Mouse (Mus musculus) myocyte (in vitro differentiated cells): Measurements from ENCODE around the gene Zfp637. TPM values are rescaled to one million over a fixed set of nuclear protein-coding genes. Genes with fewer than 3 reads are reported as not detected.
A peak's percentile ranks its signal among the peaks of the same experiment; 100 is the strongest.
"Not testable (repeated sequence)": the region's sequence is repeated elsewhere in the genome, so short reads cannot be mapped to it uniquely, and the experiment has no call there.

Experiments used
- H3K27me3 ChIP-seq: one replicate; pipeline ENCODE4 v1.6.1; 2011; ENCODE audit not compliant: control insufficient read depth, insufficient read depth, insufficient read length
- H3K36me3 ChIP-seq: one replicate; pipeline ENCODE4 v1.6.1; 2011; ENCODE audit not compliant: control insufficient read depth, insufficient read depth
- H3K4me2 ChIP-seq: one replicate; pipeline ENCODE4 v1.6.1; 2011; ENCODE audit warnings: low read depth, control low read depth
- H3K4me3 ChIP-seq: one replicate; pipeline ENCODE4 v1.5.1; 2011; ENCODE audit warnings: mild to moderate bottlenecking, control low read depth, moderate library complexity
- H3K79me2 ChIP-seq: one replicate; pipeline ENCODE4 v1.6.1; 2011; ENCODE audit not compliant: control insufficient read depth, insufficient read depth
- H3ac ChIP-seq: one replicate; pipeline ENCODE4 v1.6.1; 2011; ENCODE audit not compliant: control insufficient read depth, insufficient read length
- CEBPB ChIP-seq: IDR thresholded peaks from 2 replicates; pipeline ENCODE4 v1.6.1; 2011; ENCODE audit warnings: mild to moderate bottlenecking, moderate library complexity; ENCODE audit not compliant: poor library complexity, insufficient read depth, severe bottlenecking
- E2F4 ChIP-seq: IDR thresholded peaks from one replicate; pipeline ENCODE4 v1.6.1; 2011; ENCODE audit warnings: mild to moderate bottlenecking, control low read depth, moderate library complexity; ENCODE audit not compliant: insufficient read depth
- MAX ChIP-seq: IDR thresholded peaks from one replicate; pipeline ENCODE4 v1.6.1; 2011; ENCODE audit warnings: low read depth, mild to moderate bottlenecking, control low read depth
- MYOD1 ChIP-seq, 3 experiments: IDR thresholded peaks; one replicate each; pipeline ENCODE4 v1.6.1; 2011; ENCODE audit warnings: control low read depth in 2 of 3, low read depth in 2 of 3, mild to moderate bottlenecking in 2 of 3, moderate library complexity in 1 of 3; ENCODE audit not compliant: insufficient read length in 2 of 3, control insufficient read depth in 1 of 3
- MYOG ChIP-seq, 3 experiments: IDR thresholded peaks; one replicate each; pipeline ENCODE4 v1.6.1; 2011; ENCODE audit warnings: control low read depth in 2 of 3, low read depth in 2 of 3, mild to moderate bottlenecking in 2 of 3; ENCODE audit not compliant: insufficient read length in 2 of 3, control insufficient read depth in 1 of 3, insufficient read depth in 1 of 3
- POLR2A ChIP-seq: IDR thresholded peaks from one replicate; pipeline ENCODE4 v1.6.1; 2011; ENCODE audit warnings: low read depth, mild to moderate bottlenecking, control low read depth, moderate library complexity; ENCODE audit not compliant: insufficient read length
- POLR2AphosphoS2 ChIP-seq: IDR thresholded peaks from one replicate; pipeline ENCODE4 v1.6.1; 2011; ENCODE audit warnings: low read depth, control low read depth; ENCODE audit not compliant: insufficient read length
- REST ChIP-seq: IDR thresholded peaks from one replicate; pipeline ENCODE4 v1.6.1; 2011; ENCODE audit warnings: mild to moderate bottlenecking, control low read depth, moderate library complexity; ENCODE audit not compliant: insufficient read depth, insufficient read length
- SRF ChIP-seq: IDR thresholded peaks from one replicate; pipeline ENCODE4 v1.6.1; 2011; ENCODE audit warnings: low read depth; ENCODE audit not compliant: control insufficient read depth, insufficient read length
- TCF12 ChIP-seq: IDR thresholded peaks from one replicate; pipeline ENCODE4 v1.6.1; 2011; ENCODE audit warnings: mild to moderate bottlenecking, control low read depth; ENCODE audit not compliant: poor library complexity, insufficient read depth, severe bottlenecking
- TCF3 ChIP-seq: IDR thresholded peaks from one replicate; pipeline ENCODE4 v1.6.1; 2011; ENCODE audit warnings: low read depth, control low read depth; ENCODE audit not compliant: insufficient read length
- USF1 ChIP-seq: IDR thresholded peaks from one replicate; pipeline ENCODE4 v1.6.1; 2011; ENCODE audit warnings: low read depth, mild to moderate bottlenecking, control low read depth, moderate library complexity
- polyA plus RNA-seq: library from polyadenylated mRNA; unstranded; fragments of >200 nt; fragmentation: generic; extraction: Trizol; gene quantifications from one replicate; pipeline ENCODE4 v1.2.1, GENCODE M21; 2012; ENCODE audit warnings: missing spikeins

The Zfp637 gene
- polyA plus RNA-seq, 1 experiment: 58.3 TPM

GRCm38 (mm10) chr6:117863751-117864150 is 22.8 kb downstream of the Zfp637 start:
- Histone ChIP-seq H3K4me2 (peak overlapping the region; percentile 88), H3K4me3 (peak overlapping the region; percentile 41), H3K36me3 (no peaks in the 10 kb centered on the region), H3K27me3 (no peaks in the 10 kb centered on the region), H3ac (no peak overlapping the region), H3K79me2 (no peaks in the 10 kb centered on the region)
- TF ChIP-seq MYOD1 (IDR thresholded peaks at IDR 0.05; ENCODE audit: control insufficient read depth in 1 of 3, insufficient read length in 2 of 3, low read depth in 2 of 3) (no peak), E2F4 (no peak), TCF12 (no peak)

- no peaks in the 10 kb centered on the region for H3K36me3 ChIP-seq
- no peaks in the 10 kb centered on the region for H3K27me3 ChIP-seq
- no peaks in the 10 kb centered on the region for H3K79me2 ChIP-seq
- no peak for TF ChIP-seq TCF3
- no peak for TF ChIP-seq SRF
- TF ChIP-seq USF1: no peak
- no peak for TF ChIP-seq MYOD1 (IDR thresholded peaks at IDR 0.05; ENCODE audit: control insufficient read depth in 1 of 3, insufficient read length in 2 of 3, low read depth in 2 of 3)
- TF ChIP-seq TCF12: no peak
- no peak overlapping the region for H3K4me2 ChIP-seq
- no peak overlapping the region for H3K4me3 ChIP-seq
- no peak overlapping the region for H3ac ChIP-seq
These were observed 27.2 kb downstream of the Zfp637 start for GRCm38 (mm10) chr6:117868187-117868586.

- no peaks in the 10 kb centered on the region for H3K79me2 ChIP-seq
- no peak for TF ChIP-seq TCF3
- TF ChIP-seq REST: no peak
- no peak for TF ChIP-seq MYOG (IDR thresholded peaks at IDR 0.05; ENCODE audit: control insufficient read depth in 1 of 3, insufficient read depth in 1 of 3, insufficient read length in 2 of 3, low read depth in 2 of 3)
- TF ChIP-seq USF1: no peak
- TF ChIP-seq CEBPB: no peak
- TF ChIP-seq TCF12: no peak
- no peak for TF ChIP-seq MAX
- TF ChIP-seq MYOD1 (IDR thresholded peaks at IDR 0.05; ENCODE audit: control insufficient read depth in 1 of 3, insufficient read length in 2 of 3, low read depth in 2 of 3): no peak
- no peak for TF ChIP-seq SRF
- TF ChIP-seq E2F4: no peak
- no peak for TF ChIP-seq POLR2A
- no peak for TF ChIP-seq POLR2AphosphoS2
- no peak overlapping the region for H3K4me3 ChIP-seq
- H3K27me3 ChIP-seq: no peaks in the 10 kb centered on the region
- no peak overlapping the region for H3ac ChIP-seq
- no peak overlapping the region for H3K4me2 ChIP-seq
- H3K36me3 ChIP-seq: no peaks in the 10 kb centered on the region
These were observed 30.1 kb downstream of the Zfp637 start for GRCm38 (mm10) chr6:117871034-117871433.

GRCm38 (mm10) chr6:117873450-117873849 is 32.5 kb downstream of the Zfp637 start:
- H3ac ChIP-seq, H3K36me3 ChIP-seq: not testable (repeated sequence)

GRCm38 (mm10) chr6:117874621-117875281 is 33.8 kb downstream of the Zfp637 start:
- Histone ChIP-seq H3K79me2 (no peaks in the 10 kb centered on the region), H3K4me2 (no peak overlapping the region), H3K4me3 (no peak overlapping the region), H3ac (no peak overlapping the region), H3K27me3 (no peaks in the 10 kb centered on the region), H3K36me3 (no peaks in the 10 kb centered on the region)
- TF ChIP-seq MYOG (IDR thresholded peaks at IDR 0.05; ENCODE audit: control insufficient read depth in 1 of 3, insufficient read depth in 1 of 3, insufficient read length in 2 of 3, low read depth in 2 of 3) (no peak), POLR2AphosphoS2 (no peak), SRF (no peak), TCF12 (no peak), MAX (no peak), CEBPB (no peak), MYOD1 (IDR thresholded peaks at IDR 0.05; ENCODE audit: control insufficient read depth in 1 of 3, insufficient read length in 2 of 3, low read depth in 2 of 3) (no peak), POLR2A (no peak)

More at GRCm38 (mm10) chr6:117873450-117873849, 32.5 kb downstream of the Zfp637 start:
- H3K4me2 ChIP-seq, H3K4me3 ChIP-seq, H3K79me2 ChIP-seq, H3K27me3 ChIP-seq: not testable (repeated sequence)
